Mouse (Mus musculus) ES-Bruce4 (cell line): ENCODE measurements at regions not wholly inside any gene's neighbourhood (a gene's known extent, or its start where the extent isn't known, plus 50 kb on each side); places are given as distances from the start of the nearest gene placed in this dataset.

ENCODE experiments used
- CTCF ChIP-seq: IDR thresholded peaks from one replicate; pipeline ENCODE4 v1.8.1; 2011; ENCODE audit warnings: low read depth, low read length
- EP300 ChIP-seq: IDR thresholded peaks from 2 replicates; pipeline ENCODE4 v1.6.1; 2011; ENCODE audit warnings: low read depth, low read length; ENCODE audit not compliant: insufficient read depth

DNA sequence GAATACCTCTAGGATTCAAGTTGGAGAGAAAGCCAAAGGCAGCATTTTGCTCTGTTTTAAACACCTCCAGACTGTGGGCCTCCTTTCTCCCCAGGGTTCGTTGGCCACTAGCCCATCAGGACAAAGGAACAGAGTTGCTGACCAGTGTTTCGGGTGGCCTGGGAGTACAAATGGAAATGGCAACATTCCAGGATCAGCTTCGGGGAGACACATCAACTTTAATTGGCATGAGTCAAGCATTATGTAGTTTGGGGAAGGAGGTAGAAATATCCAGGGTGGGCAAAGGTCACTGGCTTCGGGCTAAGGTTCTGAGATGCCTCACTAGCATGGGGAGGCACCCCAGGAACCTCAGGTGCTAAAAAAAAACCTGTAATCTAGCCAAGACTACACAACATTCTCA lies 194.3 kb upstream of the Zpld1 start:
- TF ChIP-seq CTCF (no peak), EP300 (no peak)
